Mouse (Mus musculus) midbrain, postnatal 0 days (tissue): ENCODE data around the gene Fbxw4. TPM values are rescaled to one million over a fixed set of nuclear protein-coding genes. Genes with fewer than 3 reads are reported as not detected.
A peak's percentile ranks its signal among the peaks of the same experiment; 100 is the strongest.

ENCODE experiments used
- ATAC-seq: fragments of 200-750 bp; cut with Nextera tagmentation; 2 replicates; pipeline ENCODE4 v1.8.0; 2017; ENCODE audit warnings: moderate number of reproducible peaks, mild to moderate bottlenecking, moderate TSS enrichment, moderate library complexity; ENCODE audit not compliant: low FRiP score
- DNase-seq: peaks from one replicate; pipeline ENCODE4 v3.0.0-alpha.2; 2015; ENCODE audit warnings: low spot score
- H3K27ac ChIP-seq: fragments of 300-500 bp; sonication (generic); 2 replicates; pipeline ENCODE4 v1.5.1; 2014; ENCODE audit warnings: low read depth, mild to moderate bottlenecking, low read length, mixed read lengths
- H3K27me3 ChIP-seq: fragments of 300-500 bp; sonication (generic); 2 replicates; pipeline ENCODE4 v1.6.1; 2014; ENCODE audit warnings: low read length, control low read depth, mixed read lengths; ENCODE audit not compliant: insufficient read depth
- H3K36me3 ChIP-seq: fragments of 300-500 bp; sonication (generic); 2 replicates; pipeline ENCODE4 v1.6.1; 2014; ENCODE audit warnings: low read length, control low read depth, mixed read lengths; ENCODE audit not compliant: insufficient read depth
- H3K4me1 ChIP-seq: fragments of 300-500 bp; sonication (generic); 2 replicates; pipeline ENCODE4 v1.6.1; 2014; ENCODE audit warnings: mild to moderate bottlenecking, control low read depth, antibody characterized with exemption, low read length, mixed read lengths; ENCODE audit not compliant: insufficient read depth
- H3K4me2 ChIP-seq: fragments of 300-500 bp; sonication (generic); 2 replicates; pipeline ENCODE4 v1.6.1; 2014; ENCODE audit warnings: low read depth, mild to moderate bottlenecking, low read length, mixed read lengths; ENCODE audit not compliant: poor library complexity, severe bottlenecking
- H3K4me3 ChIP-seq: fragments of 300-500 bp; sonication (generic); 2 replicates; pipeline ENCODE4 v1.5.1; 2014; ENCODE audit warnings: low read depth, mild to moderate bottlenecking, low read length, moderate library complexity
- H3K9ac ChIP-seq: fragments of 300-500 bp; sonication (generic); replicated peaks from 2 replicates; pipeline ENCODE4 v1.6.1; 2014; ENCODE audit warnings: mild to moderate bottlenecking, low read length, moderate library complexity, mixed read lengths; ENCODE audit not compliant: poor library complexity, severe bottlenecking
- H3K9me3 ChIP-seq: fragments of 300-500 bp; sonication (generic); 2 replicates; pipeline ENCODE4 v1.6.1; 2016; ENCODE audit warnings: low read length, control low read depth
- CTCF ChIP-seq: IDR thresholded peaks from 2 replicates; pipeline ENCODE4 v1.5.1; 2016; ENCODE audit warnings: antibody characterized with exemption, mild to moderate bottlenecking
- WGBS: fragments of 180-500 bp; shearing (Covaris S2); extraction: QIAGEN DNeasy Blood & Tissue Kit; methylation state at CpG from one replicate; pipeline ENCODE4 v1.1.7; 2014; 5-methylcytosine and 5-hydroxymethylcytosine counted together
- polyA plus RNA-seq: library from polyadenylated mRNA; unstranded; fragments of >200 nt; fragmentation: Nextera tagmentation; extraction: Ambion mirVana; gene quantifications from 2 replicates; pipeline ENCODE4 v1.2.1, GENCODE M21; 2015
- total RNA-seq: library from RNA; depleted of rRNA; stranded (reverse); fragments of >200 nt; gene quantifications from 2 replicates; pipeline ENCODE4 v1.2.3, GENCODE M21; 2014

The Fbxw4 gene
- total and polyA plus RNA-seq, 2 experiments from 2014 or later, result 5.6 to 41.8 TPM

DNA sequence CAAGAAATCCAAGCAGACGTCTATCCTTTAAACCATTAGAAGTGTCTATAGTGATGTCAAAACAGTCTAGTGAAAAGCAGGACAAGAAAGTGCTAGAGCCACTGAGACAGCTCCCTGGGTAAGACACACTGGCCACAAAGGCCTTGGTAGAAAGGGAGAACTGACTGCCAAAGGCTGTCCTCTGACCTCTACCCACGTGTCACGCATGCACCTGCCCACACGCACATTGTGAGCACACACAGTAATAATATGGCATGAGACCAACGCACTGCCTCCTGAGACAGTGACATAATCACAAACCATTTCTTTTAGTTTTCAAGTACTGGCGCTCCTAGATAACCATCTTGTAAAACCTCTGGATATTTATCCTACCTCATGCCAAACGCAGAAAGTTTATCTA is 19.4 kb downstream of the Fbxw4 start:
- no peak overlapping the region for H3K9ac ChIP-seq

GRCm38 (mm10) chr19:45635960-45636359 is 24.2 kb downstream of the Fbxw4 start:
- Histone ChIP-seq H3K4me3 (no peak overlapping the region), H3K4me2 (no peak overlapping the region), H3K4me1 (no peaks in the 10 kb centered on the region), H3K9ac (no peak overlapping the region), H3K27ac (no peak overlapping the region), H3K27me3 (no peaks in the 10 kb centered on the region), H3K36me3 (peaks cover 35% of the 10 kb centered on the region), H3K9me3 (no peaks in the 10 kb centered on the region)
- WGBS, result 62% methylated on average over 5 of the region's 5 CpGs
- DNase-seq, result no peak
- TF ChIP-seq CTCF, result no peak
- no peak for ATAC-seq

More for the DNA sequence above, 19.4 kb downstream of the Fbxw4 start:
- no peak for TF ChIP-seq CTCF
- Histone ChIP-seq H3K9me3 (no peaks in the 10 kb centered on the region), H3K4me3 (no peak overlapping the region), H3K27ac (no peak overlapping the region), H3K27me3 (no peaks in the 10 kb centered on the region), H3K36me3 (peaks cover 13% of the 10 kb centered on the region; the same call in 1 of the 2 replicates), H3K4me1 (no peaks in the 10 kb centered on the region), H3K4me2 (no peak overlapping the region)
- ATAC-seq (no peak), DNase-seq (no peak)
- WGBS, result 89% methylated on average over 7 of the region's 7 CpGs

- Histone ChIP-seq H3K36me3 (peaks cover 44% of the 10 kb centered on the region), H3K27ac (no peak overlapping the region), H3K4me1 (no peaks in the 10 kb centered on the region), H3K4me2 (no peak overlapping the region), H3K4me3 (no peak overlapping the region), H3K27me3 (no peaks in the 10 kb centered on the region), H3K9ac (no peak overlapping the region), H3K9me3 (no peaks in the 10 kb centered on the region)
- no peak for TF ChIP-seq CTCF
- no peak for DNase-seq
- 52% methylated on average over 3 of the region's 3 CpGs for WGBS
- ATAC-seq, result no peak
These were observed 28.5 kb downstream of the Fbxw4 start for GRCm38 (mm10) chr19:45631584-45631983.

DNA sequence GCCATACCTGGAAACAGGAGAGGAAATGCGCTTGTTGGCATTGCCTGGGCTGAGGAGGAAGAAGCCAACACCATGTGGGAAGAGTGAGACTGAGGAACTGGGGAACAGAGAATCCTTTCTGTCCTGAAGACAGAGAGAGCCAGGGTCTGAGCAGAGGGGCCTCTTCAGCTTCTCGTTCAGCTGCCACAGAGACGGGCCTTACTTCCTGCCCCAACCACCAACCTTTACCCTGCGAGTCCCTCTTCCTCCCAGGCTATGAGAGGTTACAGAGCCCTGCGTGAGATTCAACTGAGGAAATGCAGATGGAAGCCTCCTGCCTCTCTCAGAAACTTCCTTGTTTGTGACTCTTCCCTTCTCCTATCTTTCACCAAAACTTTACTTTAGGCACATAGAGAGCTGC is 29.2 kb downstream of the Fbxw4 start:
- no peak overlapping the region for H3K4me3 ChIP-seq
- H3K4me2 ChIP-seq, result no peak overlapping the region
- H3K27me3 ChIP-seq, result no peaks in the 10 kb centered on the region
- H3K9ac ChIP-seq, result no peak overlapping the region
- no peaks in the 10 kb centered on the region for H3K4me1 ChIP-seq
- H3K36me3 ChIP-seq, result peaks cover 40% of the 10 kb centered on the region
- DNase-seq (no peak), ATAC-seq (no peak)
- H3K27ac ChIP-seq, result no peak overlapping the region
- no peaks in the 10 kb centered on the region for H3K9me3 ChIP-seq
- 82% methylated on average over 5 of the region's 5 CpGs for WGBS
- TF ChIP-seq CTCF, result no peak

GRCm38 (mm10) chr19:45629219-45629618 is 30.9 kb downstream of the Fbxw4 start:
- Histone ChIP-seq H3K27ac (no peak overlapping the region), H3K4me3 (no peak overlapping the region), H3K36me3 (peaks cover 30% of the 10 kb centered on the region), H3K9me3 (no peaks in the 10 kb centered on the region), H3K4me1 (no peaks in the 10 kb centered on the region), H3K9ac (no peak overlapping the region), H3K4me2 (no peak overlapping the region), H3K27me3 (no peaks in the 10 kb centered on the region)
- WGBS, result 93% methylated on average over 3 of the region's 3 CpGs
- ATAC-seq (no peak), DNase-seq (no peak)
- TF ChIP-seq CTCF, result peak; percentile 51

DNA sequence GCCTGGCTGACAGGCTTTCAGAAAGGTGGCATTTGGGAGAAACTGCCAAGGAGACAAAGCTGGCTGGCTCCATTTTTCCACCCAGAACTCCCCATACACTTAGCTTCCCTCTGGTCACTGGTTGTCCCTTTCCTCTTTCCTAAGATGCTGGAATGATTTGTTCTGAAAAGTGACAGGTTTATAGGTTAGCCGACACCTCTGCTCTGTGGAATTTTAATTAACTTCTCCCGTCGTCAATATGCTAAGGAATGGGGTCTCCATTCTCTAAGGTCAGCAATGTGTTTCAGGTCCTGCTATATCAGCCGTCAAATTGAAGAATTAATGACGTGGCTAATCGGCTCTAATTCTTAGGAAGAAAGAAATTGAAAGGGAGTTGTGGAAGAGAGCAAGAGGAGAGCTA is 31.5 kb downstream of the Fbxw4 start:
- ATAC-seq, result no peak
- Histone ChIP-seq H3K9ac (no peak overlapping the region), H3K36me3 (peaks cover 24% of the 10 kb centered on the region), H3K9me3 (no peaks in the 10 kb centered on the region), H3K27ac (no peak overlapping the region), H3K4me2 (no peak overlapping the region), H3K27me3 (no peaks in the 10 kb centered on the region), H3K4me1 (no peaks in the 10 kb centered on the region), H3K4me3 (no peak overlapping the region)
- no peak for DNase-seq
- WGBS, result 51% methylated on average over 6 of the region's 6 CpGs
- no peak for TF ChIP-seq CTCF
